Mouse (Mus musculus): ENCODE results near the gene Ehbp1. TPM values are rescaled to one million over a fixed set of nuclear protein-coding genes. Genes with fewer than 3 reads are reported as not detected.

Ehbp1 gene
- polyA plus RNA-seq, 1 experiment from 2014 or later = 2.0 TPM

DNA sequence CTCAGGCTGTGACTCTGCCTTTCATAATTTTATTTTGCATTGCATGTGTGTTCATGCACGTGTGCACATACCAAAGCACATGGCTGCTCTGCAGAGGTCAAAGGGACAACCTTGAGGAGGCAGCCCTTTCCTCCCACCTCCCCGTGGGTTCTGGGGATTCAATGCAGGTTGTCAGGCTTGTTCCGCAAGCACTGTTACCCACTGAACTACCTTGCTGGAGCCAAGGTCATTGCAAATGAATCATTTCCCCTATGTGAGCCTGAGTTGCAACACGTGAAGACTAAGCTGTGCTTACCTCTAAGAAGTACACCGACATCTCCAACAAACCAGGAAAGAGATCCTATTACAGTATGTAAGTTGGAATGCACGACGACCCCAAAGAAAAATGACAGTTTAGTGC, 291.2 kb downstream of the Ehbp1 start:
- H3K4me2 ChIP-seq = no peak overlapping the region
- no peak for ATAC-seq (ENCODE audit: low read depth)
- no peaks in the 10 kb centered on the region for H3K4me1 ChIP-seq (replicated peaks)
- H3K4me3 ChIP-seq (replicated peaks) = no peak overlapping the region
- 68% methylated on average over 7 of the region's 7 CpGs for WGBS (ENCODE audit: insufficient replicate concordance)
- H3K9ac ChIP-seq = no peak overlapping the region
- no peaks in the 10 kb centered on the region for H3K36me3 ChIP-seq
- no peak overlapping the region for H3K27ac ChIP-seq
- DNase-seq = no peak
- H3K27me3 ChIP-seq = no peaks in the 10 kb centered on the region
- H3K9me3 ChIP-seq (replicated peaks) = no peaks in the 10 kb centered on the region

DNA sequence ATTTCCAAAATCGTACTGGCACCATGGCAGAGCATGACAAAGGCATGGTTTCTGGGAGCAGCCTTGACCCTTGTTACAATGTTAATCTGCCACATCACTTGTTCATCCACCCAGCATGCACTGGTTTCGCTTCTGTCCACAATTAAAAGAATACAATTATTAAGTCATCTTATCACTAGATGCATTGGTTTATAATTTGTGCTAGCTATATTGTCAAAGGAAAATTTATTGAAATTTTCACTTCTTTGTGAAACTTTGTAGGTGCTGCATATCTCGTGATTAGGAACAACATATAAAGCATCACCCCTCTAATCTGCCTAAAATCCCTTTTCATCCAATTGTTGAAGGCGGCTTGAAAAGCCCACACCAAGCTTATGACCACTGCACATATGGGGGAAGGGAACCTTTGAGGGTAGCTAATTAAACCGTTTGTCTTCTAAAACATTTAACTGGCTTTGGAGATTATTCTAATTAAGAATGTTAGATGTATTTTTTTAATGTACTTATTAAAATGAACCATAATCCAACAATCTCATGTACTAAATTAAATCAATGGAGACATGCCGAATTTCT, 302.2 kb downstream of the Ehbp1 start:
- Histone ChIP-seq H3K9ac (no peak overlapping the region), H3K27me3 (no peaks in the 10 kb centered on the region), H3K4me2 (no peak overlapping the region), H3K36me3 (no peaks in the 10 kb centered on the region), H3K4me3 (replicated peaks) (no peak overlapping the region), H3K27ac (no peak overlapping the region), H3K9me3 (replicated peaks) (no peaks in the 10 kb centered on the region), H3K4me1 (replicated peaks) (no peaks in the 10 kb centered on the region)
- 67% methylated on average over 6 of the region's 6 CpGs for WGBS (ENCODE audit: insufficient replicate concordance)
- ATAC-seq (ENCODE audit: low read depth) (no peak), DNase-seq (no peak)

DNA sequence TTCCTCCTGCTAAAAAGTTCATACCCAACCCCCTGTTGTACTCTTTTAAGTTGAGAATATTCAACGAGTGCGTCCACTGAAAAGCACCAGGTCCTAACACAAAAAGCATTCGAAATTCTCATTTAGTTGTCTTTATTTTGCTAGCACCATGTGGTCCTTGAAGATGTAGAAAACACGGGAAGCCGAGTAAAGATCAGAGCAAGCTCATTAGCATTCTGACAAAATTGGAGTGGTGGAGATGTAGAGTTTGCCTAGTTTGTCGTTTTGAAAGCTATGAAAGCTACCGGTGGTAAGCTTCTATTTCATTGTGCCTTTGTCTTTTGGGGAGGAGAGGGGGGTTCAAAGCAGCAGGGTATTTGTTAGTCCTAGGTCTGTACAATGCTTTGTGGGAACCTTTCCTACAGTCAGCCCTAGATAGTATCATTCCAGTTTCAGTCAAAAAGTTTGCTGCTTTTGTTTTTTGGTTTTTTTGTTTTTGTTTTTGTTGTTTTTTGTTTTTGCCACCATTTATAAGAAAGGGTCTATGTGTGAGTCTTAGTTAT, 307.5 kb downstream of the Ehbp1 start:
- no peak for ATAC-seq (ENCODE audit: low read depth)
- no peak overlapping the region for H3K4me3 ChIP-seq (replicated peaks)
- H3K27me3 ChIP-seq = no peaks in the 10 kb centered on the region
- no peaks in the 10 kb centered on the region for H3K36me3 ChIP-seq
- 54% methylated on average over 7 of the region's 7 CpGs for WGBS (ENCODE audit: insufficient replicate concordance)
- no peak overlapping the region for H3K9ac ChIP-seq
- H3K4me1 ChIP-seq (replicated peaks) = no peaks in the 10 kb centered on the region
- DNase-seq = no peak
- no peaks in the 10 kb centered on the region for H3K9me3 ChIP-seq (replicated peaks)
- H3K4me2 ChIP-seq = no peak overlapping the region
- no peak overlapping the region for H3K27ac ChIP-seq

GRCm38 (mm10) chr11:22033582-22033981, 308.5 kb downstream of the Ehbp1 start:
- no peak for ATAC-seq (ENCODE audit: low read depth)

GRCm38 (mm10) chr11:22020602-22021001, 321.5 kb downstream of the Ehbp1 start:
- Histone ChIP-seq H3K4me1 (replicated peaks) (no peaks in the 10 kb centered on the region), H3K27ac (no peak overlapping the region), H3K9me3 (replicated peaks) (no peaks in the 10 kb centered on the region), H3K36me3 (no peaks in the 10 kb centered on the region), H3K4me3 (replicated peaks) (no peak overlapping the region), H3K4me2 (no peak overlapping the region), H3K27me3 (no peaks in the 10 kb centered on the region), H3K9ac (no peak overlapping the region)
- DNase-seq = no peak
- no peak for ATAC-seq (ENCODE audit: low read depth)
- 61% methylated on average over 2 of the region's 2 CpGs for WGBS (ENCODE audit: insufficient replicate concordance)

More at GRCm38 (mm10) chr11:22033582-22033981, 308.5 kb downstream of the Ehbp1 start:
- no peak for DNase-seq
- H3K27me3 ChIP-seq = no peaks in the 10 kb centered on the region
- no peaks in the 10 kb centered on the region for H3K4me1 ChIP-seq (replicated peaks)
- H3K36me3 ChIP-seq = no peaks in the 10 kb centered on the region
- H3K4me2 ChIP-seq = no peak overlapping the region
- no peak overlapping the region for H3K9ac ChIP-seq
- H3K27ac ChIP-seq = no peak overlapping the region
- no peaks in the 10 kb centered on the region for H3K9me3 ChIP-seq (replicated peaks)
- 76% methylated on average over 3 of the region's 3 CpGs for WGBS (ENCODE audit: insufficient replicate concordance)
- no peak overlapping the region for H3K4me3 ChIP-seq (replicated peaks)

DNA sequence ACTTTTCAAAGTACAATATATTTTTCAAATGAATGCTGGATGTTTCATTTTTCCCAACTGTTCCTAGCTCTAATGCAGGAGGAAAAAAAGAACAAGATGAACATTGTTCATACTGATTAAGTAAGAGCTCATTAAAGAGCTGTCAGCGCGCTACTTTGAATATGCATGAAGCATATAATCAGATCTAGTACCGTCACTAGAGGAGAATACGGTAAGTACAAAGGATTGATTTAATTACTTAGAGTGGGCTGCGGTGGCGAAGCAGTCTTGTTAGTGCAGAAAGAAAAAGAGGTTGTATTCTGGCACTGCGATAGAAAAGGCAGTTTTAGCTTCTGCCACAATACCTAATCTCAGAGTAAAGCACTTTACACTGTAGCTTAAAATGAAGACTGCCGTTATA, 324.6 kb downstream of the Ehbp1 start:
- ATAC-seq (ENCODE audit: low read depth) (no peak), DNase-seq (no peak)
- H3K36me3 ChIP-seq = no peaks in the 10 kb centered on the region
- no peak overlapping the region for H3K9ac ChIP-seq
- H3K27ac ChIP-seq = no peak overlapping the region
- H3K4me1 ChIP-seq (replicated peaks) = no peaks in the 10 kb centered on the region
- 78% methylated on average over 8 of the region's 8 CpGs for WGBS (ENCODE audit: insufficient replicate concordance)
- no peaks in the 10 kb centered on the region for H3K9me3 ChIP-seq (replicated peaks)
- H3K4me2 ChIP-seq = no peak overlapping the region
- no peaks in the 10 kb centered on the region for H3K27me3 ChIP-seq
- no peak overlapping the region for H3K4me3 ChIP-seq (replicated peaks)

DNA sequence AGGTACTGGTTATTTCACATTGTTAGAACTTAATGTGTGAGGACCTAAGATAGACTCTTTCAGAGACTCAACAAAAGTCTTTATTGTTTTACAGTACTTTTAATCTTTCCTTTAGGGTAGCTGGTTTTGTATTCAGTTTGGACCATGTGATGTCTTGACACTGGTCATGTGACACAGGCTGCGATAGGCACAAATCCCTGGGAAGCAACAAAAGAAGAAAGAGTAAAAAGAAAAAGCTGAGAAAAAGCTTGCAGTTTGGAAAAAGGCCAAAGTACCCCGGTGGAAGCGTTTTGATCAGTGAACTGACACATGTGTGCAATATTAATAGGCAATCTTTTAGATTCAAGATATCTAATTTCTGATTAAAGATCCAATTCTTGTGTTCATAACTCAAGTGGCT, 325.8 kb downstream of the Ehbp1 start:
- H3K4me3 ChIP-seq (replicated peaks) = no peak overlapping the region
- WGBS (ENCODE audit: insufficient replicate concordance) = 83% methylated on average over 3 of the region's 3 CpGs
- no peak overlapping the region for H3K4me2 ChIP-seq
- no peaks in the 10 kb centered on the region for H3K4me1 ChIP-seq (replicated peaks)
- ATAC-seq (ENCODE audit: low read depth) (no peak), DNase-seq (no peak)
- H3K36me3 ChIP-seq = no peaks in the 10 kb centered on the region
- H3K27me3 ChIP-seq = peaks cover 1% of the 10 kb centered on the region
- no peaks in the 10 kb centered on the region for H3K9me3 ChIP-seq (replicated peaks)
- no peak overlapping the region for H3K27ac ChIP-seq
- H3K9ac ChIP-seq = no peak overlapping the region

DNA sequence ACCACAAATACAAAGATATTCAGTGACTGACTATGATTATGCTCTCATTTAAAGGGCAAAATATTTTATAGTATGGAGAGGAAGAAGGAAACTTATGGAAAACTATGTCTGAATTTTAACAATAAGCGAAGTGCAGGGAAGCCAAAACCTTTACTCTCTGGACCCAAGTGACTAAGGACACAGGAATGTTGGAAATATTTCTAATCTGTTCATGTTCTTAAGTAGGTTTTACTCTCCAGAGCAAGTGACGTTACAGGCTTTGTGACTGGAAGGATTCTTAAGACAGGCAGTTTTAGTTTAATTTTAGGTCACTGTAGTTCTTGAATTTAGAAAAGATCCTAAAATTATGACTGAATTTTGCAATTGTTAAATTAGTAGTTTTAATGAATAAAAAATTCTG, 333.3 kb downstream of the Ehbp1 start:
- 24% methylated on average over 2 of the region's 2 CpGs for whole genome bisulfite sequencing (ENCODE audit: insufficient replicate concordance)
- ATAC-seq (ENCODE audit: low read depth) (no peak), DNase-seq (no peak)
- Histone ChIP-seq H3K36me3 (no peaks in the 10 kb centered on the region), H3K4me3 (replicated peaks) (no peak overlapping the region), H3K9ac (no peak overlapping the region), H3K4me1 (replicated peaks) (peaks cover 10% of the 10 kb centered on the region; the same call in 1 of the 2 replicates), H3K9me3 (replicated peaks) (no peaks in the 10 kb centered on the region), H3K27me3 (peaks cover 65% of the 10 kb centered on the region), H3K4me2 (no peak overlapping the region), H3K27ac (no peak overlapping the region)

- no peak for DNase-seq
- H3K4me2 ChIP-seq = peak overlapping the region; percentile 18
- ATAC-seq (ENCODE audit: low read depth) = 0 out of 2 replicates have a peak, but pooled peaks have one; percentile 41
- no peak overlapping the region for H3K27ac ChIP-seq
- 3% methylated on average over 10 of the region's 10 CpGs for WGBS (ENCODE audit: insufficient replicate concordance)
- peaks cover 71% of the 10 kb centered on the region for H3K27me3 ChIP-seq
- no peak overlapping the region for H3K9ac ChIP-seq
- H3K9me3 ChIP-seq (replicated peaks) = no peaks in the 10 kb centered on the region
- peaks cover 10% of the 10 kb centered on the region; the same call in 1 of the 2 replicates for H3K4me1 ChIP-seq (replicated peaks)
- H3K36me3 ChIP-seq = no peaks in the 10 kb centered on the region
- no peak overlapping the region; the same call in 1 of the 2 replicates for H3K4me3 ChIP-seq (replicated peaks)
Measured at GRCm38 (mm10) chr11:22008129-22008596, 333.9 kb downstream of the Ehbp1 start.

- DNase-seq (no peak), ATAC-seq (ENCODE audit: low read depth) (no peak)
- H3K36me3 ChIP-seq = no peaks in the 10 kb centered on the region
- peaks cover 12% of the 10 kb centered on the region; the same call in 1 of the 2 replicates for H3K4me1 ChIP-seq (replicated peaks)
- no peak overlapping the region for H3K9ac ChIP-seq
- no peak overlapping the region; the same call in 1 of the 2 replicates for H3K4me3 ChIP-seq (replicated peaks)
- WGBS (ENCODE audit: insufficient replicate concordance) = 3% methylated on average over 6 of the region's 6 CpGs
- H3K27ac ChIP-seq = no peak overlapping the region
- no peaks in the 10 kb centered on the region for H3K9me3 ChIP-seq (replicated peaks)
- peaks cover 75% of the 10 kb centered on the region for H3K27me3 ChIP-seq
- peak overlapping the region; percentile 18 for H3K4me2 ChIP-seq
Measured at GRCm38 (mm10) chr11:22007781-22008110, 334.3 kb downstream of the Ehbp1 start.

DNA sequence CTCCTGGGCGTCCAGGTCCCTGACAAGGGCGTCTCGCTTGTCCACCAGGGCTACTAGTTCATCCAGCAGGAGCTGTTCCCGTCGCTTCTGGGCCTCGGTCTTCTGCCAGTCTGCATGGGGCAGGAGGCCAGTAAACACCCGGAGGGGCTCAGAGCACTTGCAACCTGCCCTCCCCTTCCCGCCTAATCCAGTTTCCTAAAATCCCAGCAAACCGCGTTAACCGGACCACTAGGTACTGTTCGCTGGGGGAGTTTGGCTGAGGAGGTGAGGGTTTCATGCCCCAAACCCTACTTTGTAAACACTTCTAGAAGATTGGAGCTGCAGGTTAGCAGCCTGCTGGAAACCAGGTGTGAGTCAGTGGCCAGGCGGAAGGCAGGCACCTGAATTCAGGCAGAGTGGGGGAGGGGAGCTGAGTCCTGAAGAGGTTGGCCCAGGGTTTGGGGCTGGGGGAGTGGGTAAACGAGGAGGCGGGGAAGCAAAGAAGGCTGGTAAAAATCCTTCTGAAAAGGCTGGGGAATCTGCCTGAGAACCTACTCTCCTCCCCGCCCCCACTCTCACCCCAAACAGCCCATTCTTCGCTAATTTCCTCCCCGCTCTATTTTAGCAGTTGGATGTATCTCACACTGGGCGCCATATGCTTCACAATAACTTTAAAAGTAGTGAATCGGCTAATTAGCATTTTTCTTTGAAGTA, 334.9 kb downstream of the Ehbp1 start:
- H3K9ac ChIP-seq = no peak overlapping the region
- H3K9me3 ChIP-seq (replicated peaks) = no peaks in the 10 kb centered on the region
- H3K27me3 ChIP-seq = peaks cover 80% of the 10 kb centered on the region
- peaks cover 16% of the 10 kb centered on the region; the same call in 1 of the 2 replicates for H3K4me1 ChIP-seq (replicated peaks)
- no peak overlapping the region for H3K27ac ChIP-seq
- WGBS (ENCODE audit: insufficient replicate concordance) = 8% methylated on average over 20 of the region's 20 CpGs
- DNase-seq (no peak), ATAC-seq (ENCODE audit: low read depth) (no peak)
- H3K4me3 ChIP-seq (replicated peaks) = no peak overlapping the region
- no peaks in the 10 kb centered on the region for H3K36me3 ChIP-seq
- 0 out of 2 replicates have a peak overlapping the region, but pooled peaks have one; percentile 18 for H3K4me2 ChIP-seq

Data from liver, embryonic 13.5 days (tissue).